Mouse (Mus musculus): Measurements from ENCODE around the gene Cdc40.
"Not testable (repeated sequence)": the region's sequence is repeated elsewhere in the genome, so short reads cannot be mapped to it uniquely, and the experiment has no call there.

Cdc40 gene

DNA sequence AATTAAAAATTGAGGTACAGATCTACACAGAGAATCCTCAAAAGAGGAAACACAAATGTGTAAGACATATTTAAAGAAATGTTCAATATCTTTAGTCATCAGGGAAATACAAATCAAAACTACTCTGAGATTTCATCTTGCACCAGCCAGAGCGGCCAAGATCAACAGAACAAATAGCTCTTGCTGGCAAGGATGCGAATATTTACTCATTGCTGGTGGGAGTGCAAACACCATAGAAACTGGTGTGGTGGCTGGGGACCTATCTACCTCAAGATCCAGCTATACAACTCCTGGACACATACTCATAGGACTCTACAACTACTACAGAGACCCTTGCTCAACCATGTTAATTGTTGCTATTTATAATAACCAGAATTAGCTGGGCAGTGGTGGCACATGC lies 11.8 kb downstream of the Cdc40 start:
- in situ Hi-C loops (cut with MboI, MseI), result loop anchor here (5.0 kb wide), 3 partner anchors 69 to 686 kb away; no protein-coding TSS in a partner anchor

DNA sequence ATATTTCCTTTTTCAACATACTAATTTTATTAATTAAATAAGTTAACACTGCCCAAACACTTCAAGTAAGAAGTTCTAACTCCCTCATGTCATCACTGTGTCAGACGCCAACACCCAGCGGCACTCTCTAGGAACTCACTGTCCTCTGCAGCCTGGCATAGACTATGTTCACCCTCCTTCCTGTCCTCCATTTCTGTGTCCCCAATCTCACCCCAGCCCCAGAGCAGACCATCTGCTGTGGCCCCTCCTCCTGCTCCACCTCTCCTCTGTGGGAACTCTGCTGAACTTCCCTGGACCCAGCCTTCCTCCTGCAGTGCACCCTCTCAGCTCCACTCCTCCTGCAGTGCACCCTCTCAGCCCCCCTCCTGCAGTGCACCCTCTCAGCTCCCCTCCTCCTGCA lies 15.0 kb downstream of the Cdc40 start:
- in situ Hi-C loops (cut with MboI, MseI), result no loop called here

DNA sequence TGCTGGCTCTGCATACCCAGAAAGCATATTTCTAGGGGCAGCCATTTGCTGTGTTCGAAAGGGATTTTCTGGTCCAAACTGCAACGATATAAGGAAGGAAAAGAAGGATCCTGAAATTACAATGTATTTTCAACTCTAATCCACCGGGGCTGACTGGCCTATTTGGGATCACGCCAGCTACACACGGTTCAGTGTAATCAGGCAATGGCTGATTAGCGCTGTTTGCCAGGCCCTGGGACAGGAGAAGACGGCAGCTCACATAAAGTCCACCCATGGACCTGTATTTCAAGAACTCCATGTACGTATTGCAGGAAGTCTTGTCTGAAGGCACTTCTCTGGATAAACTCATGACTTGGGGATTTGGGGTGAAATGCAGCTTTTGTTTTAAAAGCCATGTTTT lies 25.5 kb downstream of the Cdc40 start:
- in situ Hi-C loops (cut with MboI, MseI), result no loop called here

DNA sequence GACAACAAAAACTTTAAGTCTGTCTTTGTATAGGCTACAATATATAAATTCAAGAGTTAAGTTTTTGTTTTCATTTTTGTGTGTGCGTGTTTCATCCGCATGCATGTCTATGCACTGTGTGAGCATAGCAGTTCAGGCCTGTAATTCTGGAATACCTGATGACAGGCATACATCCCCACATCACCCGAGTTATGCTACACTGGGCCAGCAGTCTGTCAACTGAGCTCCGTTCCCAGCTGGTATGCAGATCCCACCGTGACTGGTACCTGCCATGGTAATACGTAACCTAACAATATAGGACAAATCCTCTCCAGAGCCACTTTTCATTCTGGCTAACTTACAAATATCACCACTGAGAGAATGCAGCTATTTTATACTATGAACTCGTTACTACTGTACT lies 26.4 kb downstream of the Cdc40 start:
- in situ Hi-C loops (cut with MboI, MseI), result no loop called here

DNA sequence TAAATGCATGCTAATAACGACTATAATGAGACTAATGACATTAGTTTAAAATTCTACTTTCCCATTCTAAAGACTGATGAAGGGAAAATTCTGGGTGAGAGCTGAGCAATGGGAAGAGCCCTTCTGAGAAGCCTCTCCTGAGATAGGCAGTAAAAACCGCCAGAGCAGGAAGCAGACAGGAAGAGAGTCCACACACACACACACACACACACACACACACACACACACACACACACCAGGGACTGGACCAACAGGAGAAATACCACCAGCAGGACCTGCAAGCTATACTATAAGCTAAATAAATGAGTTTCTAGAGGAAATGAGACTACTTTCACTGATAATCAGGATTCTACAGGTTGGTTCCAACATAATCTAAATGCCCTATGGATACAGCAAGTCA lies 27.5 kb downstream of the Cdc40 start:
- in situ Hi-C loops (cut with MboI, MseI), result no loop called here

DNA sequence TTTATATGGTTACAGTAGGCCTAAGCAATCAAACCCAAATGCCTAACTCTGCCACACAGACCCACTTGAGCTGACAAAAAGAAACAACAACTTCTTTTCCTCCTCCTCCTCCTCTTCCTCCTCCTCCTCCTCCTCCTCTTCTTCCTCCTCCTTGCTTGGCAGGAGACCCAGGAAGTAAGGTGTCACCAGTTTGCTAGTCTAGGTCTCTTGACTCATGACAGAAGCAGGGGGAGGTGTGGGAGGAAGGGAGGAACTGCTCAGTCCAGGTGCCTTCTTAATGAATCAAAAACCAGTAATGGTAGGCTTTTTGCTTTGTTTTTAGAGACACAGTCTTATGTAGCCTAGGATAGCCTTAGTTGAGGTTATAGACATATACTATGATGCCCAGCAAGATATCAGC lies 32.0 kb downstream of the Cdc40 start:
- in situ Hi-C loops (cut with MboI, MseI), result no loop called here

DNA sequence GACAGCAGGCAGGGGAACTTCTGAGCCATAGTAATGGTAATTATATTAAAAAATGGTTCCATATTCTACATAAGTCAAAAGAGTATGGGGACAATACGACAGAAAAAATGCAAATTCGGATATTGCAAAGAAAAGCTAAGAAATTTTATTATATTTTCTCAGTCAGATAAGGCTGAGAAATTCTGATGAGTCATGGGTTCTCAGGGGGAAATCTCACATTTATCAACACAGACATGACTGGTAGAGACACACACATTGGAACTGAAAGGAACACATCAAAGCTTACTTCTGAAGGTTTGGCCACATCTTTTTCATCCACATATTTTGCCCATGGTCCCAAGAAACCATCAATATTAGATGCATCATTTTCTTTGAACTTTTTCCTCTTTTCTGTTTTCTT lies 32.5 kb downstream of the Cdc40 start:
- in situ Hi-C loops (cut with MboI, MseI), result no loop called here

DNA sequence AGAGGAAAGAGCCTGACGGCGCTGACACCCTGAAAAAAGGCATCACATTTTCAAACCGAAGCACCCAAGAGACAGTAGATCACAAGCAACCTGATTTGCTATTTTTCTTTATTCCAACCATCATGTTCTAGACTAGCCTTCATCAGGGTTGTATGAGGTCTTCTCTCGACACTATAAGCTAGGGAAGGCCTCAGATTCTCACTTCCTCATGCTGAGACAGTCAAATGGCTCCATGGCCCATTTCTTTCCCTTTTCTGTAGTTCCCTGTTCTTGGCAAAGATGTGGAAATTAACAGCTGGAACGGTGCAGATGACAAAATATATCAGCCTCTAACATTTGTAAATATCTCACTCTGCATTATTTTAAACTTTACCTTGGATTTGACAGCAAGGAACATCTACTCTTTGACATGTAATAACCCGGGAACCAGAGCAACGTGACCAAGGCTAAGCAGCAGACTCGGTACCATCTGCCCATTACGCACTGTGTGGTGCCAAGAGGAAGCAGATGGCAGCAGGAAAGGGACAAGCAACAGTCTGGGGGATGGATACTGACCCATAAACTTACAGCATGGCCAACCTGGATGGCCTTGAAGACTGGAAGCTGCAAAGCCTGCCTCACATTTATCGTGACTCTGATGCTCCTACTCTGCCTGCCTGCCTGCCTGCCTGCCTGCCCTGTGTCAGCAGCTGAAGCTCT lies 35.8 kb downstream of the Cdc40 start:
- in situ Hi-C loops (cut with MboI, MseI), result no loop called here

DNA sequence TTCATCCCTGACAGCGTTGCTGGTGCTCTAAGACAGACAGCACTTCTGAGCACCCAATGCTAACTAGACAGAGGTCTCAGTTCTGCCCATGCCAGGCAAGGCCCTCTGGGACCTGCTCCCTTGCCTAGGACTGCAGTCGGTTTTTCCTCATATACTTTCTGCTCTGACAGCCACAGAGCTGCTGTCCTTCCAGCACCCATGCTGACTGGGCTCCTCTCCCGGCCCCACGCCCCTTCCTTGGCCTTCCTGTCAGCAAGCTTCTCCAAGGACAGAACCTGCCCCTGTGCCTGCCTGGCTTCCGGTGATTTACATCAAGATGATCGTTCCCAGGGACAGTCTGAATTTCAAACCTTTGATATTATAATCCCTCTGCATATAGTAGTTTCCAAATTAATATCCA lies 37.5 kb downstream of the Cdc40 start:
- in situ Hi-C loops (cut with MboI, MseI), result no loop called here

DNA sequence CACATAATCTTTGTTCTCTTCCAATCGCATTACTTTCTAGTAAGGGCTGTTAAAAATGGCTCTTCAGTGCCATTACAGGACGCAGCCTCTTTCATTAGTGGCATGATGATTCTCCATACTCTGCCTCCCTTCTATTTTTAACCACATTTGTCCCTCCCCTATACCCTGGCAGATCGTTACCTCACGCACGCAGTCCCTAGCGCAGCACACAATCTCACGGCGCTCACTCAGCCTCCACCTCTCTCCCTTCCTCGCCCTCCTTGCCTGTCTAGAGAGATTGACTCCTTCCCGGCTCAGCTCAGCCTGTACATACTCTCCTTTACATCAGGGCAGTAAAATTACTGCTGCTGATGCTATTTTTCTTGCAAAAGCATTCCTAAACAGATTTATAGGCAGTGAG lies 38.6 kb downstream of the Cdc40 start:
- in situ Hi-C loops (cut with MboI, MseI), result no loop called here

DNA sequence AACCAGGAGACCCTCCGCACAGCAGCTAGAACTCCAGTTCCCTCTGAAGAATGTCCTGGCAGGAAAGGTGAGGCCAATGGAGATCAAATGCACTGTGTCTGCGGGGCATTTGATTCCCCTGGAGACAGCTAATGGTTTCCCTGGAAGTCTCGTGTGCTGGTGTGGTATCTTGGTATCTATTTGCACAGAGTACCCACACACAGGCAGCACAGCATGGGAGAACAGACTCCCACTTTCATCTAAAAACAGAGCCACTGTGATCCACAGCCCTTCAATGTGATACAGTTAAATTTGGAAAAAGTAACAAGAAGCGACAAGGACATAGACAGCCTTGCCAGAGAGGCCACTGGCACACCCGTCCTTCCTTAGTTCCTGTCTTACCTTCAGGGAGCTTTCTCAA lies 39.3 kb downstream of the Cdc40 start:
- in situ Hi-C loops (cut with MboI, MseI), result no loop called here

DNA sequence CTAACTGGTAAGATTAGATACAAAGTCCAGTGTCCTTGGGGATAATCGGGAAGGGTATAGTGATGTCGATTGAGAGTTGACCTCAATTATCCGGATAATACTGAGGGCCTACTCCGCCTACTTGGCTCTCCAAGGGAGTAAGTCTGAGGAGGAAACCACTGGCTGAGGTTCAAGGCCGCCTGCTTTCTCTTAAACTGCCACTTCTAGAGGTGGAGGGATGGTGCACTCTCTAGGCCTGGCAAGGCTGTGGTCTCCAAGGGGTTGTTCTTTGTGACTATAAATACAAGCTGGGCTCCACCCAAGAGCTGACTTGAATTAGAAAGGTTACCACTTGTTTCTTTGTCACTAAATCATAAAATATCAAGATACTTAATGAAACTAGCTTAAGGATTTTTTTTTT lies 43.0 kb downstream of the Cdc40 start:
- in situ Hi-C loops (cut with MboI, MseI), result no loop called here

DNA sequence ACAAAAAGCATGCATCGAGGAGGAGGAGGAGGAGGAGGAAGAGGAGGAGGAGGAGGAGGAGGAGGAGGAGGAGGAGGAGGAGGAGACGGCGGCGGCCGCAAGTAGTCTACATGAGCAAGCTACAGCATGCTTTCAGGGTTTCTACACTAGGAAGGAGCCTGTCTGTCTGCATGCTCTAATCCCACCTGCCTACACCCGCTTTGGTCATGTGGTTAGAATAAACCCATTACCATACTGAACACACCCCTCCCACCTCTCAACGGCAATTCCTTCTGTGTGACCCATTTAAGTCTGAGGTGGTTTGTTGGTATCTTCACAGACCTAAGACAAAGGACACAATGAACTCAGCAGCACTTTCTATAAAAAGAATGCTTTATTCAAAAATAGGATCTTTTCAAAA lies 51.8 kb downstream of the Cdc40 start:
- in situ Hi-C loops (cut with MboI, MseI), result no loop called here

DNA sequence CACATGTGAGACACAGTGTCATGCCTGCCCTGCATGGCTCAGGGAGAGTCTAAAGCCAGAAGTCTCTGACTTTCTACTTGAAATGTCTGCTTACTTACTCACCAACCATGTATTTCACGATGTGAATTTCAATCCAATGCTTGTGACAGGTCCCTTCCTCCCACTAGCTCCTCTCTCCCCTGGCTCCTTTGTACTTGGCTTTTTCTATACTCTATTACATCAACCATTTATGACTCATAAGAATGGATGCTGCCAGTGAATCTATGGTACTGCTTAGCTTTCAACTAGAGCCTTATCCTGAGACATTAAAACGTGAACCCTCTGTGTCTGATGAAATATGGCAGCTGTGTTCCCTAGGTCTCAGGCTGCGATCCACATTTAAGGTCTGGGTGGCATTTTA lies 52.8 kb downstream of the Cdc40 start:
- in situ Hi-C loops (cut with MboI, MseI), result no loop called here

DNA sequence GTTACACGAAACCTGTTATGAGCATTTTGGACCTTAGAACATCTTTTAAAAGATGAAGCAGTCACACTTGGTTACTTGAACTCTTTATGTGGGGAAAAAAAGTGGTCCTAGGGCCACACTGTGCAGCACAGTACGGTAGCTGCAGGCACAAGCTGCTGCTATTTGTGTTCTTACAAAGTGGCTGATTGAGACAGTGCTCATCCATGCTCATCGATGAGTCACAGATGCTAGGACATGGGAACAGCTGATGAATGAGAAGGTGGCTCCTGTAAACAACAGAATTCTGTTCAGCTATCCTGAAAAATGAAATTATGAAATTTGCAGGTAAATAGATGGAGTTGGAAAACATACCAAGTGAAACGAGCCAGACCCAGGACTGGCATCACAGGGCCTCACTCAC lies 55.4 kb downstream of the Cdc40 start:
- in situ Hi-C loops (cut with MboI, MseI), result no loop called here

DNA sequence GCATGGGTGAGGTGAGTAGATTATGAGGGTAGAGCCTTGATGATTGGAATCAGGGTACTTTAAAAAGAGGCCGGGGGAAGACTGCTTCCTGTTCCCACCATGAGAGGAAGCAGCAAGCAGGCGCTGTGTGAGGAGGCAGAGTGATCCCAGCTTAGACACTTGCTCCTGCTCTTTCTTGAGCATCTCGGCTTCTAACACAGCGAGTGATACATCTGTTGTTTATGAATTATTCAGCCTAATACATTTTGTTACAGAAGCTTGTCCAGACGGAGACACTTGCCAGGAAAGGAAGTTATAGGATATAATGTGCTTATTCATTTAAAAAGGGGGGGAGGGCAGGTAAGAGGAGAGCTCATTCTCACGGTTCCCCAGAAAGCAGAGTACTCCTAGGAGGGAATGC lies 57.2 kb downstream of the Cdc40 start:
- in situ Hi-C loops (cut with MboI, MseI), result no loop called here

DNA sequence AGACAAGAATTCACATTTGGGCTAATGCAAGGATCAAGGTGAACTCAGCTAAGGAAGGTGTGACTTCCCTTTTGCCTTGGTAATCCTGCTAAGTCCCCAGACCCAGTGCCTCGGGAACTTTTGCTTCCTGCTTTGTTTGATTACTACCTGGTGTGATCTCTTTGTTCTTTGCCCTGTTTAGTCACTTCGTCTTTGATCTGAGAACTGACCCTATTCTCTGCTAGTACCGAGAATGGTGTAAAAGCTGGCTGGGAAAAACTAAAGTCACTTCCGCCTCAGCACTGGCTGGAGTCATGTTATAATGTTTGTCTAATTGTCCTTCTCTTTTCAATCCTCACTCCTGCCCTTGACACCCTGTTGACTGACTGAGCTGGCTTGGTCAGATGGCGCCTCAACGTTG lies 66.6 kb downstream of the Cdc40 start:
- in situ Hi-C loops (cut with MboI, MseI), result no loop called here

DNA sequence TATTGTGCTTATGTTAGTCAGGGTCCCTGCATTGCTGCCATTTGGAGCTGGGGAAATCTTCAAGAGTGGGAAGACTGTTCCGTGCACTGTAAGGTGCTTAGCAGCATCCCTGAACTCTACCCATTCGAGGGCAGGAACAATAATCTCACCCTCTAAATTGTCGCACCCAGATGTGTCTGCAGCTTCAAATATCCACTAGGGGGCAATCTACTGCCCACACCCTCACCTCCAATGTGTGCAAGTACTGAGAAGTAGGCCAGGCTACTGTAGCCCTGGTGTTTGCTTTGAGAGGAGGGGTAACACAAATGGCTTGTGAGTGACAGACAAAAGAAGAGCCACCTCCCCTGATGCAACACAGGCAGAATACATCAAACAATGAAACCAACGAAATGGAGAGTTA lies 69.5 kb downstream of the Cdc40 start:
- in situ Hi-C loops (cut with MboI, MseI), result no loop called here

DNA sequence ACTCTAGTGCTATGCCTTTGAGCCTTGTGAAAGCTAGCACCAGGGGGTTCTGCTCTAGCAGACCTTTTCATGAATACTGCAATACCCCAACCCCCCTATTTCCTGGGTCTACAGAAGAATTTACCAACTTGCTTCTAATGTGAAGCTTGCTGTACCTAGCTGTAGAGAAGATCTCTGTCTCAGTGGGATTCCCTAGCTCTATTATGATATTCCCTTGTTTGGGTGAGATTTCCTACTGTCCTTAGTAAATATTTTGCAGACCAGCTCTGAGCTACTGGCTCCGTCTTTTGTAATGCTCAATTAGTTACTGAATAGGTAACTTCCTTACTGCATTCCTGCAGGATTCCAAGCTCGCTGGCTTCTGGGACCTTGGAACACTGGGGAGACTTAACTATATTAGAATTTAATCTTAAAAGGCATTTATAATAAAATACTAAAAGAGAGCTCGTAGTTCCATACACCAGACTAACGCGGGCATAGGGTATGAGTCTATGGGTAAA lies 73.7 kb downstream of the Cdc40 start:
- in situ Hi-C loops (cut with MboI, MseI), result not testable (repeated sequence)

DNA sequence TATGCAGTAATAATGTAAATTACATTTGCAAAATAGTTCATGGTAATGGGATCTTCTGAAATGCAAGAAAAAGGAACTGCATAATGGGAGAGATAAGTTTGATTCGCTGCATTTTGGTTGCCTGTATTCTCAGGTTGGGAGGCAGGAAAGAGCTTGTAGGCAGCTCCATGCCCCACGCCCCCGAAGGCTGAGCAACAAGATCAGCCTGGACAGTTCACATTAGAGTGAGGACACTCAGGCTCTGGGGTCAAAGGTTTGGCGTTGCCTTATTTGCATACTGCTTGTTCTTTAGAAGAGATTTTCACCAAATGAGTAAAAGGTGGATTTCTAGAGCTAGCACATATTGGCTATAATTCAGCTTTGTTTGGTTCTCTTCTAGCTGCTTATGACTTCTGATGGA lies 76.9 kb downstream of the Cdc40 start:
- in situ Hi-C loops (cut with MboI, MseI), result no loop called here

DNA sequence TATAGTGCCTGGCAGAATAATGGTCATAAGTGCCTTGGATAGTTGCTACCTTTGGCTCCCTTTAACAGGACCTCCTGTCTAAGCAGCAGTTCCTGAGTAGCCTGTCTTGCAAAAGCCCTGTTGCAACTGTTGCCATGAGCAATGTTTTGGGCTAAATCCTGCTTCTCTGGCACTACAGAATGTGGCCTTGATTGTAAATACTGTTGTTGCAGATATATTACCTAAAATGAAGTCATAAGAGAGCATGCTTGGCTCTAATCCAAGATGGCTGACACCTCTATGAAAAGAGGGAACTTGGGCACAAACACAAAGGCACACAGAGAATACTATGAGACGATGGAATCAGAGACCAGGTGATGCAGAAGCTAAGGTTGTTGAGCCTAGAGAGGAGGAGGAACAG lies 77.9 kb downstream of the Cdc40 start:
- in situ Hi-C loops (cut with MboI, MseI), result no loop called here

DNA sequence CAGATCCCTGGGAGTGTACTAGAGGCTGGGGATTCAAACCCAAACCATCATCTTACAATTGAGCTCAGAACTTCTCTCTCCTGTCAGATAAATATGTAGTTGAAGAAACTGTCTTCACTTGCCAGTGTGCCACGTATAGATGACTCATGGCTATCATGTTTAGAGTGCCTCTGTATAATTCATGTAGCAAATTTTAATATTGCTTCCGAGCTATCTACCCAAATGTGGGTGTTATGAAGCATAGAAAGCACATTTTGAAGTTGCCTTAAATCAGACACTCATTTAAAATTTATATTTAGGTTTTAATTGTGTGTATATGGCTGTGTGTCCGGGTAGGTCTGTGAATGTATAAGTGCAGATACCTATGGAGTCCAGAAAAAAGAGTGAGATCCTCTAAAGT lies 91.0 kb downstream of the Cdc40 start:
- in situ Hi-C loops (cut with MboI, MseI), result no loop called here

DNA sequence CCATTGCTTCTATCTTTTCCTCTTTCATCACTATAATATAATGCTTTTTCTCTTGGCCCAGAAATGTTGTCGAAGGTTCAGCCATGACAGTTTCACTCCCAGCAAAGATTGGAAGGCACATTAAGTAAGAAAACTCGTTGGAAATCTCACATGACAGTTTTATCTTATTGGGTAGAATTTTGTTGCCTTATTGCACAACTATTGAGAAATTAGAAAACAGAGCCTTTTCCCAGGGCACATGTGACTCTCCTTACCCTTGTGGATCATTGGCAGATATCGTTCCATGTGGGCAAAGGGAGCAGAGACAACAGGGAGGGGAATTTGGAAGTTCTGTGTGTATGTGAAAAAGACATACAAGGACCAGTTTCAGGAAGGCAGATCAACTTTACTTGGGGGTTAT lies 92.7 kb downstream of the Cdc40 start:
- in situ Hi-C loops (cut with MboI, MseI), result no loop called here

Data from T-helper 1 cell (primary cell).